Mouse (Mus musculus) spleen, adult 2 months (tissue): ENCODE measurements at regions not wholly inside any gene's neighbourhood (a gene's known extent, or its start where the extent isn't known, plus 50 kb on each side); places are given as distances from the start of the nearest gene placed in this dataset.

ENCODE experiments used
- DNase-seq, 2 experiments: peaks; one replicate each; pipeline versions ENCODE4 v3.0.0 to v3.0.0-alpha.2; 2012 to 2021; ENCODE audit warnings: low spot score in 2 of 2, low read depth in 1 of 2
- H3K27ac ChIP-seq: fragments of 200-500 bp; 2 replicates; pipeline ENCODE4 v1.5.1; 2012; ENCODE audit warnings: low read length, inconsistent platforms; ENCODE audit not compliant: insufficient read depth
- H3K27me3 ChIP-seq: fragments of 200-500 bp; 2 replicates; pipeline ENCODE4 v1.6.1; 2012; ENCODE audit warnings: mild to moderate bottlenecking, moderate library complexity, low read length, inconsistent platforms; ENCODE audit not compliant: control insufficient read depth, insufficient read depth
- H3K36me3 ChIP-seq: fragments of 200-500 bp; 2 replicates; pipeline ENCODE4 v1.6.1; 2012; ENCODE audit warnings: mild to moderate bottlenecking, low read length, inconsistent platforms; ENCODE audit not compliant: control insufficient read depth, insufficient read depth
- H3K4me1 ChIP-seq: fragments of 200-500 bp; 2 replicates; pipeline ENCODE4 v1.6.1; 2011; ENCODE audit warnings: inconsistent platforms; ENCODE audit not compliant: control insufficient read depth, insufficient read depth, insufficient read length
- H3K4me3 ChIP-seq: fragments of 200-500 bp; 2 replicates; pipeline ENCODE4 v1.5.1; 2011; ENCODE audit warnings: mild to moderate bottlenecking, inconsistent platforms; ENCODE audit not compliant: insufficient read depth, insufficient read length; ENCODE audit errors: extremely low read depth
- CTCF ChIP-seq: fragments of 200-500 bp; IDR thresholded peaks from 2 replicates; pipeline ENCODE4 v1.5.1; 2011; ENCODE audit warnings: mild to moderate bottlenecking, inconsistent platforms; ENCODE audit not compliant: insufficient read depth, insufficient read length, insufficient replicate concordance; ENCODE audit errors: extremely low read depth
- POLR2A ChIP-seq: fragments of 200-500 bp; IDR thresholded peaks from 2 replicates; pipeline ENCODE4 v1.6.1; 2011; ENCODE audit warnings: low read depth, low read length, inconsistent platforms
- WGBS: fragments of 180-500 bp; shearing (Covaris S2); methylation state at CpG from one replicate; pipeline ENCODE4 v1.1.7; 2018; 5-methylcytosine and 5-hydroxymethylcytosine counted together

DNA sequence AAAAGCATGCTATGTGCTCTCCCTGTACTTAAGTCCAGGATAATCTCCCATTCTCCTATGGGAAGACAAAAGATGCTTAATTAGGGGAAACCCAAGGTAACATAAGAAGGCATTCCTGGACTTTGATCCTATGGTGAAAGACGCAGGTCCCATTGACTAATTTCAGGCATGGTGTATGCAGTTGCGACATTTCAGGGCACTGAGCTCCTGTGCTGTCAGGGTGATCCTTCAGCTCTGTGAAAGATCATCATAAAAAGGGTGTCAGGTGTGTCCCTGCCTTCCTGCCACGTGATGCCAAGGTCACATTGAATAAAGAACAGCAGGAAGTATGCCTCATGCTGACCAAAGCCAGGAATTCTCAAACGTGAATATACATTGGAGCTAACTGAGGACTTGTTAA lies 100.2 kb upstream of the Gm26657 start:
- no peaks in the 10 kb centered on the region for H3K27me3 ChIP-seq
- no peaks in the 10 kb centered on the region for H3K4me1 ChIP-seq
- DNase-seq = no peak
- no peaks in the 10 kb centered on the region for H3K36me3 ChIP-seq
- H3K4me3 ChIP-seq = no peak overlapping the region
- 74% methylated on average over 4 of the region's 4 CpGs for WGBS
- no peak for TF ChIP-seq CTCF
- no peak for TF ChIP-seq POLR2A
- no peak overlapping the region for H3K27ac ChIP-seq

DNA sequence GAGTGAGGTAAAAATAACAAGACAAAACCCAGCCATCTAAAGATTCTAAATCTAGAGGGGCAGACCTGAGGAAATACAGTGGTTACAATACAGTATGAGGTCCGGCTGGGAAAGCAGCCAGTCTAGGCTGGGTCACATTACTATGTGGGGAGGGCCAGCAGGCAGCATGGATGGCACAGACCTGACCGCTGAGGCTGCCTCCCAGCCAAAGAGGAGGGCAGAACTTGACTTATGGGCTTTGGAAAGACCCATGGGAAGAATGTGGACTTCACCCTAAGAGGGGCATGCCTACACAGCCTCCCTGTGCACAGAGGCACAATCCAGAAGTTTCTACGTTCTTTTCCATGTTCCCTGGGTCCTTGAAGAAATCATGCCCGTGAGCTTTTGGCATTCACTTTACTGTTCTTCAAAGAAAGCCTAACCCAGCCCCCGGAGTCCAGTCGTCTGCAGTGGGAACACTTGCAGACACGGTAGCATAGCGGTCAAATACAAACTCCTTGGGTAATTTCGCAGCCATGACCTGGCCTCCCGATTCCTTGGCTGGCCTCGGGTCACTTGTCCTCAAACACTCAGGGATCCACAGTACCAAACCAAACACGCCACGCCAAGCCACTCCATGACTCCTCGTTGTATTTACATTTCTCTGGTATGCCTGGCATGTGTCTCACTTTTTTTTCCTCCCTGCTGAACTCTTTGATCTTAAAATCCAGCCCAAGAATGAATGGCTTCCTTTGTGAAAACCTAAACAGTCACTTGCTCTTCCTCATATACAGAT lies 101.0 kb upstream of the Gm26657 start:
- DNase-seq = no peak
- H3K27ac ChIP-seq = no peak overlapping the region
- H3K4me3 ChIP-seq = no peak overlapping the region
- no peaks in the 10 kb centered on the region for H3K36me3 ChIP-seq
- no peak for TF ChIP-seq POLR2A
- TF ChIP-seq CTCF = no peak
- H3K4me1 ChIP-seq = no peaks in the 10 kb centered on the region
- no peaks in the 10 kb centered on the region for H3K27me3 ChIP-seq
- WGBS = 85% methylated on average over 14 of the region's 14 CpGs

- no peak overlapping the region for H3K4me3 ChIP-seq
- H3K27ac ChIP-seq = no peak overlapping the region
- no peak for TF ChIP-seq CTCF
- no peak for TF ChIP-seq POLR2A
- no peaks in the 10 kb centered on the region for H3K36me3 ChIP-seq
- H3K27me3 ChIP-seq = no peaks in the 10 kb centered on the region
- WGBS = 88% methylated on average over 1 of the region's 1 CpGs
- DNase-seq = no peak
- no peaks in the 10 kb centered on the region for H3K4me1 ChIP-seq
Measured at GRCm38 (mm10) chr4:56636265-56636664, 103.6 kb upstream of the Gm26657 start.

DNA sequence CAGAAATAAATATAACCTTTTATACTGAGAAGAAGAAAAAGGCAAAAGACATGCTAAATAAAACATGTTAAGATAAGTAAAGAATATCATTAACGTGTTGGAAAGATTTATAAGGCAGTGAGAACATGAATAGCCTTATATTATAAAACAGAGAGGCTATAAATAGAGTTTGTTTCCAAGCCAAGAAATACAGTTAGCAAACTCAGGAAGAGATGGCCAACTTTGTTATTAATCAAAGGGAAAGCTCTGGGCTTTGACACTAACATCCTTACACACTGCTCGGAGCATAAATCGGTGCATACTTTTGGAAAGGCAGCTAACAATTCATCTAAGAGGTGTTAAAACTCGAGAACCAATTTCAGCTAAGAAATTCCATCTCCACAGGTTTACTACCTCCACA lies 106.3 kb upstream of the Gm26657 start:
- H3K36me3 ChIP-seq = no peaks in the 10 kb centered on the region
- DNase-seq = no peak
- H3K27me3 ChIP-seq = no peaks in the 10 kb centered on the region
- H3K4me3 ChIP-seq = no peak overlapping the region
- no peaks in the 10 kb centered on the region for H3K4me1 ChIP-seq
- no peak for TF ChIP-seq POLR2A
- 39% methylated on average over 4 of the region's 4 CpGs for WGBS
- no peak overlapping the region for H3K27ac ChIP-seq

DNA sequence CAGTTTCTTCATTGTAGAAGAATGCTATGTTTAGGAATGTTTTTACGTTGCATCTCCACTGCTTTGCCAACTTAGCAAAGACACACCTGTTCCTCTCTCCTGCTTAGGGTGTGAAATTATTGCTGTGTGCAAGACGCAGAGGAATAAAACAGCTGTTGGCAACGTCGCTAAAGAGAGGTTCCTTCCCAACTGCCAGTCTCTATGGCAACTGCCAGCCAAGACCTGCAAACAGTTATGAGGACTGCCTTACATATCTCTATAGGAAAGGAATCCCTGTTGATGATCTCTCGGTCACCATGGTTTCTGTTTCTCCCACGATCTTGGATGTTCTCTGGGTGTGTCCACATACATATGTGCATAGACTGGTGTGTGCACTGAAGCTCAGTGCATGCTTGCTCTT lies 109.6 kb upstream of the Gm26657 start:
- Histone ChIP-seq H3K36me3 (no peaks in the 10 kb centered on the region), H3K27me3 (no peaks in the 10 kb centered on the region), H3K27ac (no peak overlapping the region), H3K4me1 (no peaks in the 10 kb centered on the region), H3K4me3 (no peak overlapping the region)
- TF ChIP-seq CTCF = no peak
- TF ChIP-seq POLR2A = no peak
- no peak for DNase-seq
- 71% methylated on average over 6 of the region's 6 CpGs for WGBS

DNA sequence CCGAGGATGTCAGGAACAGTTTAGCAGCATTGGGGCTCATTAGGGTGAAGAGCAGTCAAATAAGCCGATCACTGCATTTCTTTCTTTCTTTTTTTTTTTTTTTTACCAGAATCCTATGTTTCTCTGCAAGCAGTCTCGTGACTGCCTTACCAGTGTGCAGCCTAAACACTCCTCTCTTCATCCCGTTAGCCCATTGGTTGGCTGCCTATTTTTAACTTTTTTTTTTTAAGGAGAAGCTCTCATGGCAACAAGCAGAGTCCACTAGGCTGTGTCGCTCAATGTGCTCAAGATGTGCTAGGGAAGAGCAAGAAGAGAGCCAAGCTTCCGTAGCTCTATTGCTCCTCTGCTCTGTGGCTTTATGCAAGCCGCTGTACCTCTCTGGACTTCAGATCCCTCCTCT lies 112.7 kb upstream of the Gm26657 start:
- DNase-seq = no peak
- no peak for TF ChIP-seq CTCF
- TF ChIP-seq POLR2A = no peak
- Histone ChIP-seq H3K27me3 (no peaks in the 10 kb centered on the region), H3K36me3 (no peaks in the 10 kb centered on the region), H3K4me3 (no peak overlapping the region), H3K4me1 (no peaks in the 10 kb centered on the region), H3K27ac (no peak overlapping the region)
- 87% methylated on average over 7 of the region's 7 CpGs for WGBS

GRCm38 (mm10) chr4:56621782-56622181 lies 118.1 kb upstream of the Gm26657 start:
- Histone ChIP-seq H3K4me3 (no peak overlapping the region), H3K27me3 (no peaks in the 10 kb centered on the region), H3K4me1 (peaks cover 3% of the 10 kb centered on the region; the same call in 1 of the 2 replicates), H3K27ac (no peak overlapping the region), H3K36me3 (no peaks in the 10 kb centered on the region)
- WGBS = 82% methylated on average over 4 of the region's 4 CpGs
- DNase-seq = no peak
- TF ChIP-seq CTCF (no peak), POLR2A (no peak)
